Mouse (Mus musculus) G1E (cell line): ENCODE data around the gene Khsrp. TPM values are rescaled to one million over a fixed set of nuclear protein-coding genes. Genes with fewer than 3 reads are reported as not detected.
A peak's percentile ranks its signal among the peaks of the same experiment; 100 is the strongest.

Experiments used
- ATAC-seq: 2 replicates; pipeline ENCODE4 v1.8.0; 2016; ENCODE audit warnings: mild to moderate bottlenecking; ENCODE audit not compliant: insufficient number of reproducible peaks, poor library complexity, low FRiP score, severe bottlenecking; ENCODE audit errors: extremely low read depth
- DNase-seq: peaks from one replicate; pipeline ENCODE4 v3.0.0; 2012; ENCODE audit warnings: low spot score
- H3K27me3 ChIP-seq: 2 replicates; pipeline ENCODE4 v1.6.1; 2012; ENCODE audit warnings: mild to moderate bottlenecking, low read length, inconsistent platforms; ENCODE audit not compliant: insufficient read depth
- H3K36me3 ChIP-seq: replicated peaks from 2 replicates; pipeline ENCODE3; 2012; ENCODE audit warnings: mild to moderate bottlenecking, inconsistent platforms
- H3K4me1 ChIP-seq: 2 replicates; pipeline ENCODE4 v1.6.1; 2012; ENCODE audit warnings: low read depth, low read length, inconsistent platforms, mixed read lengths; ENCODE audit not compliant: insufficient read depth
- H3K4me3 ChIP-seq: 2 replicates; pipeline ENCODE4 v1.5.1; 2012; ENCODE audit warnings: low read depth, mild to moderate bottlenecking, inconsistent platforms, low read length, moderate library complexity, mixed read lengths
- H3K9me3 ChIP-seq: replicated peaks from 2 replicates; pipeline ENCODE4 v1.6.1; 2012; ENCODE audit warnings: inconsistent platforms
- CTCF ChIP-seq: IDR thresholded peaks from 2 replicates; pipeline ENCODE4 v1.5.1; 2012; ENCODE audit warnings: low read depth, low read length, inconsistent platforms, mixed read lengths
- GATA1 ChIP-seq: IDR thresholded peaks from 2 replicates; pipeline ENCODE4 v1.6.1; 2012; ENCODE audit warnings: borderline replicate concordance, low read length, inconsistent platforms, mixed read lengths
- GATA2 ChIP-seq: IDR thresholded peaks from 2 replicates; pipeline ENCODE4 v1.6.1; 2012; ENCODE audit warnings: low read depth, low read length, inconsistent platforms, borderline replicate concordance
- POLR2AphosphoS5 ChIP-seq: IDR thresholded peaks from 2 replicates; pipeline ENCODE4 v1.6.1; 2012; ENCODE audit warnings: low read depth, low read length, inconsistent platforms; ENCODE audit not compliant: insufficient replicate concordance
- TAL1 ChIP-seq: conservative IDR thresholded peaks from 2 replicates; pipeline ENCODE4 v1.6.1; 2012; ENCODE audit warnings: low read depth, low read length, inconsistent platforms, mixed read lengths
- polyA plus RNA-seq: library from polyadenylated mRNA; stranded (reverse); fragments of >175 nt; gene quantifications from 2 replicates; pipeline ENCODE4 v1.2.3, GENCODE M21; 2012
- total RNA-seq, 2 experiments: library from RNA; stranded (forward) in 1 of 2; stranded (reverse) in 1 of 2; fragments of 200-1000 nt in 1 of 2; fragments of >200 nt in 1 of 2; fragmentation: Nextera tagmentation in 1 of 2; gene quantifications; 2 replicates each; pipeline ENCODE4 v1.2.3; 2014 to 2017

Gene Khsrp
- total and polyA plus RNA-seq, 3 experiments: 63.6 to 302 (median 282) TPM

DNA sequence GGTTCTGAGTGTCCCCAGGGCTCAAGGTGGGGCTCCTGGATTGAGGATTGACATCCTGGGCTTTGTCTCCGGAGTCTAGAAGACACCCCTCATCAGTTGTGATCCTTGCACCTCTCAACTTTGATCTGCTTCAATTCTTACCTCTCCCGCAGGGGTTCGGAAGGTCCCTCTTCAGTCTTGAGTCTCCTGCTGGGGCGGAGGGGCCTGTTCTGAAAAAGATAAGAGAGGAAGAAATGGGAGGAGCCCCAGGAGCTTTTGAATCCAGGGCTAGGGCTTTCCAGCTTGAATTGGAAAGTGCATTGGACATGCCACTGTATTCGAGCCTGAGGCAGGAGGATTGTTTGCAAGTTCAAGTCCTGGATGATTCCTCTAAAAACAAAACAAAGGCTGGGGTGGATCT is 35.6 kb upstream of the Khsrp start:
- DNase-seq (no peak), ATAC-seq (no peak)
- Histone ChIP-seq H3K4me1 (peaks cover 27% of the 10 kb centered on the region), H3K9me3 (no peaks in the 10 kb centered on the region), H3K36me3 (peaks cover 24% of the 10 kb centered on the region), H3K27me3 (peaks cover 47% of the 10 kb centered on the region), H3K4me3 (no peak overlapping the region)
- TF ChIP-seq POLR2AphosphoS5 (no peak), GATA1 (no peak), CTCF (no peak), TAL1 (no peak), GATA2 (no peak)

DNA sequence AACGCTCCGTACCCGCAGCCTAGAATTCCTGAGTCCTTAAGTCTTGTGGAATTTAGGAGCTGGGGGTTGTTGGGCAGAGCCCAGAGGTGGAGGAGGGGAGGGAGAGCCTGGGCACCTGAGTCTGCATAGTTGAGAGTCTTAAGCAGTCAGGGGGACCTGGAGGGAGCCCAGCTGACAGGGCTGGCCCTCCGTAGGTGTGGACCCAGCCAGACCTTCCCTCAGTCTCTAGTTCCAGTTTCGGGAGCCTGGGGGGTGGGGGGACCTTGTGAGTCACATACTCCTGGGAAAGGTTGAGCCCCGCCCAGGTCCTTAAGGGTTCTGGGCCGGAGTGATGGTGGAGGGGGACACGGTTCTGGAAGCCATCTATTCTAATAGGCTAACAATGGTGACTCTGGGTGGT is 31.7 kb upstream of the Khsrp start:
- H3K4me1 ChIP-seq: peaks cover 59% of the 10 kb centered on the region
- TF ChIP-seq GATA1 (no peak), GATA2 (no peak), CTCF (no peak), POLR2AphosphoS5 (no peak), TAL1 (no peak)
- H3K27me3 ChIP-seq: peaks cover 70% of the 10 kb centered on the region
- peaks cover 8% of the 10 kb centered on the region for H3K36me3 ChIP-seq
- DNase-seq: no peak
- ATAC-seq: no peak
- H3K4me3 ChIP-seq: no peak overlapping the region
- no peaks in the 10 kb centered on the region for H3K9me3 ChIP-seq

- no peak for DNase-seq
- peaks cover 60% of the 10 kb centered on the region for H3K4me1 ChIP-seq
- no peak for ATAC-seq
- peaks cover 8% of the 10 kb centered on the region for H3K36me3 ChIP-seq
- H3K4me3 ChIP-seq: peak overlapping the region; percentile 65; the same call in 1 of the 2 replicates
- H3K27me3 ChIP-seq: peaks cover 72% of the 10 kb centered on the region
- TF ChIP-seq POLR2AphosphoS5: no peak
- TF ChIP-seq GATA1: no peak
- TF ChIP-seq CTCF: no peak
- no peak for TF ChIP-seq TAL1
- TF ChIP-seq GATA2: no peak
- H3K9me3 ChIP-seq: no peaks in the 10 kb centered on the region
Observed at GRCm38 (mm10) chr17:57062548-57062947, 31.2 kb upstream of the Khsrp start.

GRCm38 (mm10) chr17:57062011-57062521 is 30.7 kb upstream of the Khsrp start:
- Histone ChIP-seq H3K27me3 (peaks cover 71% of the 10 kb centered on the region), H3K36me3 (peaks cover 5% of the 10 kb centered on the region), H3K4me1 (peaks cover 58% of the 10 kb centered on the region), H3K9me3 (no peaks in the 10 kb centered on the region), H3K4me3 (peak overlapping the region; percentile 65; the same call in 1 of the 2 replicates)
- no peak for TF ChIP-seq GATA2
- TF ChIP-seq POLR2AphosphoS5: no peak
- TF ChIP-seq CTCF: no peak
- no peak for TF ChIP-seq TAL1
- ATAC-seq (no peak), DNase-seq (no peak)

DNA sequence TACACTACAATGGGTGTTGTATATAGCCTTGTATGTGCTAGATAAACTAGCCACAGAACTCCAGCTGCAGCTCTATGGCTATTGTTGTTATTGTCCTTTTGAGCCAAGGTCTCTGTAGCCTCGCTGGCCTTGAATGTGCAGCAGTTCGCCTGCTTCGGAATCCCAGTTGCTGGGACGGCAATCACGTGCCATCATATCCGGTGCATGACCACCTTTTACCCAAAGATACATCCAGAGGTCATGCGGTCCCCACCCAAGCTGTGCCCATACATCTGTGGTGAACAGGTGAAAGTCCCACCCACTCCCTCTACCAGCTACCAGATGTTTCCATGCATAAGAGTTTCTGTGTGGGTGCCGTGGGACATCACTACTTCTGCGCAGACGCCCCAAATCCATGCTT is 29.7 kb upstream of the Khsrp start:
- no peak for DNase-seq
- ATAC-seq: no peak
- no peaks in the 10 kb centered on the region for H3K9me3 ChIP-seq
- TF ChIP-seq TAL1 (no peak), CTCF (no peak)
- H3K36me3 ChIP-seq: no peaks in the 10 kb centered on the region
- peaks cover 49% of the 10 kb centered on the region for H3K4me1 ChIP-seq
- H3K4me3 ChIP-seq: no peak overlapping the region; the same call in 1 of the 2 replicates
- H3K27me3 ChIP-seq: peaks cover 64% of the 10 kb centered on the region

DNA sequence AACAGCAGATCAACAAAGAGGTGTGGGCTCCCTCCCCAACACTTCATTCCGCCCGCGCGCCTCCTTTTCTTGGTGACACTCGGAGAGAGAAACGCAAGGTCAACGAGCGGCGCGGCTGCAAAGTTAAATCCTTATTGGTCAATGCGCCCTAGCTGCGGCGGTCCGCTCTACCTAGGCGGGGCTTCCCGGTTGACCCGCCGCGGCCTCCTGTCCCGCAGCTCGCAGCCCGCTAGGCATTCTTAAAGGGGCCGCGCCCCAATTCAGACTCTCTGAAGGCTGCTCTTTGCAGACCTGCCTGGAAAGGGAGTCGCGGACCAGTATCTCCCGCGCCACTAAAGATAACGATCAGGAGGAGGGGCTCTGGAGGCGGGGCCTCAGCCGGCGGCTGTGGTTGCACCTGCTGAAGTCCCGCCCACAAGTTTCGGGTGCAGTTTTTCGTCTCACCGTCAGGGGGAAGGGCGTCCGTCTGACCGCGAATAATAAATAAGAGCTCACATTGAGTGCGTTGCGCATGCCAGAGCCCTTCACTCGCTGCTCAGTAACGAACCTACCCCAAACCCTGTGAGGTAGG is 29.0 kb upstream of the Khsrp start:
- peaks cover 64% of the 10 kb centered on the region for H3K27me3 ChIP-seq

More for the DNA sequence above, 29.0 kb upstream of the Khsrp start:
- Histone ChIP-seq H3K4me3 (peak overlapping the region; percentile 74), H3K9me3 (no peaks in the 10 kb centered on the region), H3K36me3 (peaks cover 2% of the 10 kb centered on the region), H3K4me1 (peaks cover 46% of the 10 kb centered on the region)
- ATAC-seq (peak; percentile 81), DNase-seq (peak; percentile 88)
- TF ChIP-seq POLR2AphosphoS5: no peak
- TF ChIP-seq CTCF: peak; percentile 52
- peak; percentile 85; the same call in 1 of the 2 replicates for TF ChIP-seq GATA2
- TF ChIP-seq GATA1: no peak
- no peak for TF ChIP-seq TAL1
